Mouse (Mus musculus) lung, embryonic 14.5 days (tissue): ENCODE measurements at regions not wholly inside any gene's neighbourhood (a gene's known extent, or its start where the extent isn't known, plus 50 kb on each side); places are given as distances from the start of the nearest gene placed in this dataset.
A peak's percentile ranks its signal among the peaks of the same experiment; 100 is the strongest.

Source experiments
- ATAC-seq: fragments of 200-750 bp; cut with Nextera tagmentation; 2 replicates; pipeline ENCODE4 v1.8.0; 2017; ENCODE audit warnings: mild to moderate bottlenecking, moderate TSS enrichment, moderate library complexity; ENCODE audit not compliant: insufficient read depth
- DNase-seq: peaks from one replicate; pipeline ENCODE4 v3.0.0-alpha.2; 2015
- H3K27ac ChIP-seq: fragments of 300-500 bp; sonication (generic); 2 replicates; pipeline ENCODE4 v1.5.1; 2014; ENCODE audit warnings: low read depth, mild to moderate bottlenecking, moderate library complexity
- H3K27me3 ChIP-seq: fragments of 300-500 bp; sonication (generic); 2 replicates; pipeline ENCODE4 v1.6.1; 2014; ENCODE audit warnings: low read length, control low read depth; ENCODE audit not compliant: insufficient read depth
- H3K36me3 ChIP-seq: fragments of 300-500 bp; sonication (generic); 2 replicates; pipeline ENCODE4 v1.6.1; 2014; ENCODE audit warnings: control low read depth; ENCODE audit not compliant: insufficient read depth
- H3K4me1 ChIP-seq: fragments of 300-500 bp; sonication (generic); 2 replicates; pipeline ENCODE4 v1.6.1; 2014; ENCODE audit warnings: antibody characterized with exemption, control low read depth; ENCODE audit not compliant: insufficient read depth
- H3K4me2 ChIP-seq: fragments of 300-500 bp; sonication (generic); 2 replicates; pipeline ENCODE4 v1.6.1; 2014; ENCODE audit warnings: mild to moderate bottlenecking
- H3K4me3 ChIP-seq: fragments of 300-500 bp; sonication (generic); 2 replicates; pipeline ENCODE4 v1.5.1; 2014; ENCODE audit warnings: low read depth, low read length
- H3K9ac ChIP-seq: fragments of 300-500 bp; sonication (generic); 2 replicates; pipeline ENCODE4 v1.6.1; 2014
- H3K9me3 ChIP-seq: fragments of 300-500 bp; sonication (generic); 2 replicates; pipeline ENCODE4 v1.6.1; 2016; ENCODE audit warnings: low read depth, low read length, control low read depth
- CTCF ChIP-seq: IDR thresholded peaks from 2 replicates; pipeline ENCODE4 v1.5.1; 2016; ENCODE audit warnings: antibody characterized with exemption, low read depth
- WGBS: fragments of 180-500 bp; shearing (Covaris S2); extraction: QIAGEN DNeasy Blood & Tissue Kit; methylation state at CpG from one replicate; pipeline ENCODE4 v1.1.7; 2014; 5-methylcytosine and 5-hydroxymethylcytosine counted together

DNA sequence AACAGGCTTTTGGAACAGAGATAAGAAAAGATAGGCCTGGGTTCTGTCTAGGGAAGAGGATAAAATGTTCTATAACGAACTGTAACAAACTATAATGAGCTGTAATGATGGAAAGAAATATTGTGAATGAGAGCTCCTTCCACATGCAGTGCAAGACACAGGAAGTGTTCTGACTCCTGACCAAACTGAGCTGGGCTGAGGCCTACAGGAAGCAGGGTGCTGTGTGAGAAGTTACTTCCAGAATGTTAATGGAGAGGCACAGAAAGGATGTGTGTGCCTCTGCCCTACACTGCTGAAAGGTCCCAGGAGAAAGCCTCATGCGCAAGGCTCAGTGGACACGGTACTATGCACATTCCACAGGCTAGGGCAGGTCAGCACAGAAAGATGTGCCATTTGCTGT is 80.8 kb downstream of the Gm12728 start:
- Histone ChIP-seq H3K27me3 (no peaks in the 10 kb centered on the region), H3K4me3 (no peak overlapping the region), H3K27ac (peak overlapping the region; percentile 55; the same call in 1 of the 2 replicates), H3K9me3 (no peaks in the 10 kb centered on the region), H3K4me1 (no peaks in the 10 kb centered on the region), H3K9ac (no peak overlapping the region), H3K36me3 (no peaks in the 10 kb centered on the region), H3K4me2 (no peak overlapping the region)
- no peak for ATAC-seq
- no peak for TF ChIP-seq CTCF
- peak; percentile 40 for DNase-seq
- WGBS, result 54% methylated on average over 3 of the region's 3 CpGs

DNA sequence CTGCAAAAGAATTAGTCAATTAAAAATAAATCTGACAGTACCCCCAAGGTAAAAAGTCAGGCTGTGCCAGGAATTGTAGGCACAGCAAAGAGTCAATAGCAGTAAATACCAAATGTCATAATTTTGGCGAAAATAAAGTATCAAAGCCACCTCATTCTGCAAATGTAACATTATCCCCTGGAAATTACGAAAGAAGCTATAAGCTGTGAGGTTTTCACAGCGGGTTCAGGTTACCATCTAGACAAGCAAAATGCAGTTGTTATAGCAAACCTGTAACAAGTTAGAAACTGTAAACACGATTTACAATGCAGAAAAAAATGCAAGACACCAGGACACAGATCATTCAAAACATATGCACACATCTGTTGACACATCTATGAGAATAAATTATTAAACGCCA is 87.6 kb downstream of the Gm12728 start:
- Histone ChIP-seq H3K4me1 (no peaks in the 10 kb centered on the region), H3K27ac (no peak overlapping the region), H3K36me3 (no peaks in the 10 kb centered on the region), H3K27me3 (no peaks in the 10 kb centered on the region), H3K4me2 (no peak overlapping the region), H3K9me3 (no peaks in the 10 kb centered on the region), H3K4me3 (no peak overlapping the region), H3K9ac (no peak overlapping the region)
- WGBS, result 63% methylated on average over 5 of the region's 5 CpGs
- no peak for DNase-seq
- ATAC-seq, result no peak
- no peak for TF ChIP-seq CTCF

DNA sequence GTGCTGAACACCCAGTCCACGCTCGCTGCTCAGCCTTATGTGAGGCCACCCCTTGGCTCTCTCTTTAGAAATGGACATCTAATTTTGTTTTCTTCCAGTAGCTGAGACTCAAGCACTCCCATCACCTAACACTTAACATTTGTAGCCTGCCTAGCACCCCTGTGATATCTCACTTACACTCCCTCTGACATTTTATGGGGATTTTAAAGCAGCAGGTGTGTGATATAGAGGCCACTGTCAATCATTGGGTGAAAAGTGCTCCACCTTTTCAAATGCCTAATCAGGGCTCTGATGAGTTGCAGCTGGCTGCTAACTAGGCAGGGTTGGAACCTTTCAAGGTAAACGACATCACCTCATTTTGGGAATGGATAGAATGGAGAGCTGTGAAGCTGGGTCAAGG is 90.2 kb downstream of the Gm12728 start:
- Histone ChIP-seq H3K27me3 (no peaks in the 10 kb centered on the region), H3K4me1 (no peaks in the 10 kb centered on the region), H3K9ac (no peak overlapping the region), H3K4me3 (no peak overlapping the region), H3K27ac (no peak overlapping the region), H3K36me3 (no peaks in the 10 kb centered on the region), H3K4me2 (no peak overlapping the region), H3K9me3 (no peaks in the 10 kb centered on the region)
- no peak for TF ChIP-seq CTCF
- WGBS, result 56% methylated on average over 3 of the region's 3 CpGs
- DNase-seq, result no peak
- no peak for ATAC-seq

DNA sequence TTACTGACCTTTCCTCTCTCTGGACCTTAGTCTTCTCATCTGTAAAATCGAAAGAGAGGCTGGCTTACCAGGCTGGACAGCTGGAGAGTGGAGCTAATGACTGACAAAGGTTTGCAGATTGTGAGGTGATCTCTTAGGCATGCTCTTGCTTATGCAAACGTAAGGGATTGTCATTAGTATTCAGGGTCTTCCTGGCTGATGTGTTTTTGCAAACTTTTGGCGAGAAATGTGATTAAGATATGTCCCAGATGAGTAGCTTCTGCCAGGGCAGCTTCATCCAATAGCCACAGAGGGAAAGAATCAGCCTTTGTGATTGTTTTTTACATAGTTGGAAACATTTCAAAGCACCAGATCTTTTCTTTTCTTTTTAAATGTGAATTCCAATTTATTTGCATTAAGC is 95.1 kb downstream of the Gm12728 start:
- Histone ChIP-seq H3K9ac (no peak overlapping the region), H3K36me3 (no peaks in the 10 kb centered on the region), H3K4me1 (no peaks in the 10 kb centered on the region), H3K9me3 (no peaks in the 10 kb centered on the region), H3K4me3 (no peak overlapping the region), H3K27me3 (no peaks in the 10 kb centered on the region), H3K27ac (no peak overlapping the region), H3K4me2 (no peak overlapping the region)
- DNase-seq (peak; percentile 54), ATAC-seq (no peak)
- 32% methylated on average over 3 of the region's 3 CpGs for WGBS
- no peak for TF ChIP-seq CTCF

DNA sequence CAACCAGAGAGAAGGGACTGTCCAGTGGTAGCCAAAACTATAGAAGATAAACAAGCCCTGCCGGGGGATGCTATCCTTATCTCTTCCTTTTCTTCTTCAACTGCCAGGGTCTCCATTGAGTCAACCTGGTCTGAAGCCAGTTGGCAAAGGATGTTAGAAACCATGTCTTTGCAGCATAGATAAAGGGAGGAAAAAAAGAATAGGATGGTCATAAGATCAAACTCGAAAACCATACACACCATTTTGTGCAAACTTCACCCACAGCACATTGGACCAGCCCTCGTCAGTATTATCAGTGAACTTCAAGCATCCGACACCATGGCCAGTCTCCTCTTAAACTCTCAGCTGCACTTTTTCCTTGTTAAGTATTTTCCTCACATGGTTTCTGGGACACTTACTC is 101.8 kb downstream of the Gm12728 start:
- DNase-seq (peak; percentile 60), ATAC-seq (peak; percentile 54)
- Histone ChIP-seq H3K4me1 (0 out of 2 replicates have a peak, but pooled peaks cover 2% of the 10 kb centered on the region), H3K9me3 (no peaks in the 10 kb centered on the region), H3K27ac (no peak overlapping the region), H3K36me3 (no peaks in the 10 kb centered on the region), H3K27me3 (no peaks in the 10 kb centered on the region), H3K9ac (no peak overlapping the region), H3K4me3 (no peak overlapping the region), H3K4me2 (no peak overlapping the region)
- TF ChIP-seq CTCF, result no peak
- 51% methylated on average over 4 of the region's 4 CpGs for WGBS

DNA sequence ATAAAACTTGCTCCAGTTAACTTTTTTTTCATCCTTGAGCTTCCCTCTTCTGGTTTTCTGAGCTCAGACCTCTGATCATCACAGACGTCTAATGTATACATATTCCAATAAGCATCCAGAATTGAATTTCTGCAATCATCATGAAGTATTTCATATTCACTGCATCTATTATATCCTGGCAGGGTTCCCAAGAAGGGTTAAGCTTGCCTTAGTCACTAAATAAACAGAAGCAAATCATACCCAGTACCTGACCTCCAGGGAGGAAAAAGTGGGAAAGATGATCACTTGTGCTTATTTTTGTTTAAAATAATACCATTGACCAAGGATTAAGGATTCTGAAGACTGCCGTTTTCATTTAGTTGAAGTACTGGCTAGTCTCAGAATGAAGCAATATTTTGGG is 102.4 kb downstream of the Gm12728 start:
- no peak overlapping the region for H3K4me2 ChIP-seq
- H3K4me1 ChIP-seq, result 0 out of 2 replicates have a peak, but pooled peaks cover 2% of the 10 kb centered on the region
- H3K27ac ChIP-seq, result no peak overlapping the region
- H3K4me3 ChIP-seq, result no peak overlapping the region
- no peak overlapping the region for H3K9ac ChIP-seq
- ATAC-seq (no peak), DNase-seq (peak; percentile 38)
- 32% methylated on average over 2 of the region's 2 CpGs for WGBS
- H3K9me3 ChIP-seq, result no peaks in the 10 kb centered on the region
- H3K27me3 ChIP-seq, result no peaks in the 10 kb centered on the region
- TF ChIP-seq CTCF, result no peak
- H3K36me3 ChIP-seq, result no peaks in the 10 kb centered on the region

DNA sequence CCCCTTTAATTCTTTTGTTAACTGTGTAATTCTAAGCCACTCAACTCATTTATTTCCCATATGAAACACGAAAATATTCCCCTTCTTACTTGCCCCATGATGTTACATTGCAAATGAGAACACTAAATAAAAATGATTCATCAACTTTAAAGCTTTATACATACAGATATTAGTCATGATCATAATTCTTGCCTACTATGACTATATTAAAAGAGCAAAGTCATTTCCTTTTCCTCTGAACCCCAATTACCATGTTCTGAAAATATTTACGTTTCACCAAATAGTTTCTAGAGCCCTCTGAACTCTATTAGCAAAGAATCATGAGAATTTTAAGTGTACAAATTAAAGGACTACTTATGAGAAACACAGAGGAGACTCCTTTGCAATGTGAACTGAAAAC is 105.4 kb downstream of the Gm12728 start:
- no peak for TF ChIP-seq CTCF
- Histone ChIP-seq H3K4me3 (no peak overlapping the region), H3K27me3 (no peaks in the 10 kb centered on the region), H3K36me3 (no peaks in the 10 kb centered on the region), H3K9me3 (no peaks in the 10 kb centered on the region), H3K4me1 (0 out of 2 replicates have a peak, but pooled peaks cover 2% of the 10 kb centered on the region), H3K4me2 (no peak overlapping the region), H3K9ac (no peak overlapping the region), H3K27ac (no peak overlapping the region)
- DNase-seq (no peak), ATAC-seq (no peak)
- 52% methylated on average over 2 of the region's 2 CpGs for WGBS
